Mouse (Mus musculus): ENCODE results near the gene Pepd. TPM values are rescaled to one million over a fixed set of nuclear protein-coding genes. Genes with fewer than 3 reads are reported as not detected.

Gene Pepd
- polyA plus RNA-seq, 1 experiment from 2014 or later, result 178 TPM

DNA sequence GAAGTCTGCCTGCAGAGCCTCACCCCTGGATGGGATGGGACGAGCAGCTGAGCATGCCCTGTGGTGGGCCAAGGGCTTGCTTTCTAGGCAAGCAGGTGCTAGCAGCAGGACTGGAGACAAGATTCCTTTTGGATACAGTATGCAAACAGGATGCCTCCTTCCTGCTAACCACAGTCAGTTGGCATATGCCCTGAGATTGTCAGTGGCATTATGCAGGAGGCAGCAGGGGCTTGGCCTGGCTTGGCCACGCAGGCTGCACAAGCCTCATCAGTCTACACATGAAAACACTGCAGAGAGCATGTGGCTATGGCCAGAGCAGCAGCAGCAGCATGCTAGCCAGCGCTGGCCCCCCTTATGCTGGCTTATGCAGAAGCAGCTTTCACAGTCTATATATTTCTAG, 76.3 kb downstream of the Pepd start:
- no peaks in the 10 kb centered on the region for H3K27me3 ChIP-seq (replicated peaks; ENCODE audit: control insufficient read depth, insufficient read depth, low read length)
- H3K36me3 ChIP-seq (ENCODE audit: control insufficient read depth, insufficient read depth), result peaks cover 4% of the 10 kb centered on the region; the same call in 1 of the 2 replicates
- no peak for ATAC-seq
- no peak overlapping the region for H3K4me3 ChIP-seq (ENCODE audit: low read depth, low read length)
- TF ChIP-seq CTCF (IDR thresholded peaks at IDR 0.05; ENCODE audit: low read depth), result no peak
- 79% methylated on average over 3 of the region's 3 CpGs for WGBS
- no peaks in the 10 kb centered on the region for H3K9me3 ChIP-seq (ENCODE audit: control insufficient read depth)
- H3K4me2 ChIP-seq (replicated peaks; ENCODE audit: low read depth), result no peak overlapping the region
- no peak overlapping the region for H3K9ac ChIP-seq (ENCODE audit: low read depth, low read length)
- H3K27ac ChIP-seq (ENCODE audit: low read depth, low read length), result no peak overlapping the region
- H3K4me1 ChIP-seq (replicated peaks; ENCODE audit: control insufficient read depth, insufficient read depth, low read length), result peaks cover 4% of the 10 kb centered on the region; the same call in 1 of the 2 replicates

DNA sequence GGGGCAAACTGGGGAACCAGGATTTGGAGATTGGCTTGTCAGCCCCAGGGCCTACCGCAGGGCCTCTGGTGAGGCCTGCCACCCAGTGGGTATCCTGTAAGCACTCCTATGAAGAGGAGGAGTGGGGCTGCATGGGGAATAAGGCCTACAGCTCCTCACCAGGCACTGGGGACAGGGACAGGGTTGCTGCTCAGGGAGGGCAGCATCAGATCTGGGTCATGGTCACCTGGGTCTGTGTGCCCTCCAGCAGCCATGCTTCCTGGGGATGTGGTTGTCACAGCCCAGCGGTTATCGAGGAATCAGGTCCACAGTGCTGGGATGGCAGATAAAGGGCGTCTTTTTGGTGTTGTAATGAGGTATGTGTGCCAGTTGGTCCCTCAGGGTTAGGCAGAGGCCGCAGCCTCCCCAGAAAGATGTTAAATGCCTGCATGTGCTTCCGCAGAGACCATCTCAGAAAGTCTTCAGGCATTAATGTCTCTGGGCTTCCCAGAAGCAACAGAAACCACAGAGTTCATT, 79.6 kb downstream of the Pepd start:
- Histone ChIP-seq H3K27ac (ENCODE audit: low read depth, low read length) (no peak overlapping the region), H3K4me2 (replicated peaks; ENCODE audit: low read depth) (no peak overlapping the region), H3K27me3 (replicated peaks; ENCODE audit: control insufficient read depth, insufficient read depth, low read length) (no peaks in the 10 kb centered on the region), H3K9ac (ENCODE audit: low read depth, low read length) (no peak overlapping the region), H3K4me1 (replicated peaks; ENCODE audit: control insufficient read depth, insufficient read depth, low read length) (no peaks in the 10 kb centered on the region), H3K4me3 (ENCODE audit: low read depth, low read length) (no peak overlapping the region), H3K9me3 (ENCODE audit: control insufficient read depth) (no peaks in the 10 kb centered on the region), H3K36me3 (ENCODE audit: control insufficient read depth, insufficient read depth) (peaks cover 4% of the 10 kb centered on the region; the same call in 1 of the 2 replicates)
- 90% methylated on average over 6 of the region's 6 CpGs for WGBS
- no peak for ATAC-seq
- no peak for TF ChIP-seq CTCF (IDR thresholded peaks at IDR 0.05; ENCODE audit: low read depth)

DNA sequence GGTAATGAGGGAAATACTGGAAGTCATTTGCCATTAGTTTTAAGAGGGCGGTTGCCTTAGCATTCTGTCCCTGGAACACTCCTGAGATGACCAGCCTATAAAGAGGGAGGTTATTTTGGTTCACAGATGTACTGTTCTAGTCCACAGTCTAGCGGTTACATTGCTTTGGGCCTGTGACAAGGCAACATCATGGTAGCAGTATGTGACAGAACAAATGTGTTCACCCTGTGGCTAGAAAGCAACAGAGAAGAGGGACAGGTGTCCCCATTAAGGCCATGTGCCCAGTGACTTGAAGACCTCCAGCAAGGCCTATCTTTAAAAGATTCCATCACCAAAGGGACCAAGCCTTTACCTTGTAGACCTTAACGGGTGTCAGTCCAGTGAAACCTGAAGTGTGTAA, 80.6 kb downstream of the Pepd start:
- H3K27ac ChIP-seq (ENCODE audit: low read depth, low read length), result no peak overlapping the region
- TF ChIP-seq CTCF (IDR thresholded peaks at IDR 0.05; ENCODE audit: low read depth), result no peak
- H3K4me3 ChIP-seq (ENCODE audit: low read depth, low read length), result no peak overlapping the region
- no peak for ATAC-seq
- no peak overlapping the region for H3K9ac ChIP-seq (ENCODE audit: low read depth, low read length)
- no peak overlapping the region for H3K4me2 ChIP-seq (replicated peaks; ENCODE audit: low read depth)
- H3K9me3 ChIP-seq (ENCODE audit: control insufficient read depth), result no peaks in the 10 kb centered on the region
- no peaks in the 10 kb centered on the region for H3K27me3 ChIP-seq (replicated peaks; ENCODE audit: control insufficient read depth, insufficient read depth, low read length)
- H3K36me3 ChIP-seq (ENCODE audit: control insufficient read depth, insufficient read depth), result peaks cover 4% of the 10 kb centered on the region; the same call in 1 of the 2 replicates
- WGBS, result 87% methylated on average over 3 of the region's 3 CpGs
- no peaks in the 10 kb centered on the region for H3K4me1 ChIP-seq (replicated peaks; ENCODE audit: control insufficient read depth, insufficient read depth, low read length)

DNA sequence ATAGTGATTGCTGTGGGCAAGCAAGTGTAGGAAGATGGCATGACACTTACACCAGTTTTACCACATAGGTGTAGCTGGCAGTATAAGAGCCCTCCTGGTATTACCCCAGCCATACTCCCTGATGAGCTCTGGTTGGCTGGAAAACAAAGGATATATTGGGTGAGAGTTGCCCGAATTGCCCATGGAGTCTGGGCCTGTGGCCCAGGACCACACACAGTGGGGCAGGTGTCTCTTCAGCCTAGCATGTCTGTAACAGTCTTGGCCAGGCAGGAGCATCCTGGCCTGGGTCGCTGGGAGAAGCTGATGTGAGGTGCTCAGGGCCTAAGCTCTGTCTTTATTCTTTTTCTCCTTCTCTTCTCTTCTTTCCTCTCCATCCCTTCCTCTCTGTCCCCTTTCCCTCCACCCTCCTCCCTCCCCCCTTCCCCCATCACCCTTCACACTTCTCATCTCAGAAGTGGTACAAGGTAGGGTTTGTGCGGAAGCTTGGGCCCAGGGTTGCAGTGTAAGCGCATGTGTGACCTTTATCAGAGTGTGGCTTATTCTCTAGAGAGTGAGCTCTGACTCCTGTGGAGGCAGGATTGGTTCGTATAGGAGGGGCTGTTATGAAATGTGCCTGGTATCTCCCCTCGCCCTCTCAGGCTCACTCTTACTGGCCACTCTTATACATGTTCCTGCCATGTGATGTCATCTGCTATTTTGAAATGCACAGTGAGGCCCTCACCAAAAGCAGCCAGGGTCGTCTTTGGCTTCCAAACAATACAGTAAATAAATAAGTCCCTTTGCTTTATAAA, 83.9 kb downstream of the Pepd start:
- no peak for TF ChIP-seq CTCF (IDR thresholded peaks at IDR 0.05; ENCODE audit: low read depth)
- no peaks in the 10 kb centered on the region for H3K27me3 ChIP-seq (replicated peaks; ENCODE audit: control insufficient read depth, insufficient read depth, low read length)
- no peaks in the 10 kb centered on the region for H3K9me3 ChIP-seq (ENCODE audit: control insufficient read depth)
- no peak for ATAC-seq
- peaks cover 4% of the 10 kb centered on the region; the same call in 1 of the 2 replicates for H3K36me3 ChIP-seq (ENCODE audit: control insufficient read depth, insufficient read depth)
- H3K27ac ChIP-seq (ENCODE audit: low read depth, low read length), result no peak overlapping the region
- H3K4me1 ChIP-seq (replicated peaks; ENCODE audit: control insufficient read depth, insufficient read depth, low read length), result no peaks in the 10 kb centered on the region
- 80% methylated on average over 7 of the region's 7 CpGs for WGBS
- no peak overlapping the region for H3K4me3 ChIP-seq (ENCODE audit: low read depth, low read length)
- no peak overlapping the region for H3K4me2 ChIP-seq (replicated peaks; ENCODE audit: low read depth)
- no peak overlapping the region for H3K9ac ChIP-seq (ENCODE audit: low read depth, low read length)

DNA sequence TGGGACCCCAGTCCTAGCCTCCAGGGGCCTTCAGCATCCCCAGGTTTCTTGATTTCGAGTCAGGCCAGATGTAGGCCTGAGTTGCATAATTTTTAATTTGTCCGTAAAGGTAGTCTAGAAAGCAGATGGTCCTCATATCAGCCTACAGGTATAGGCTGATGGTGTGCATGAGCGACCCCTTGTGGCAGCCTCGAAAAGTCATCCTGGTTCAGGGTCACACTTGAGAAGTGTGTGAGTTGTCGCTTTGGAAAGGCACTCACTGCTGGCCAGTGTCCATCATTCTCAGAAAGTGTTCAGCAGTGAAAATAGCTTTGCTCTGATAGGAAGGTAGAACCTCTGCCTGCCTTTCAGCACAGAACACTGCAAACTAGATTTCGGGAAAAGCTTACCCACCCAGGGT, 88.7 kb downstream of the Pepd start:
- H3K4me2 ChIP-seq (replicated peaks; ENCODE audit: low read depth), result no peak overlapping the region
- H3K27me3 ChIP-seq (replicated peaks; ENCODE audit: control insufficient read depth, insufficient read depth, low read length), result no peaks in the 10 kb centered on the region
- no peak overlapping the region for H3K9ac ChIP-seq (ENCODE audit: low read depth, low read length)
- no peaks in the 10 kb centered on the region; the same call in 1 of the 2 replicates for H3K36me3 ChIP-seq (ENCODE audit: control insufficient read depth, insufficient read depth)
- H3K4me1 ChIP-seq (replicated peaks; ENCODE audit: control insufficient read depth, insufficient read depth, low read length), result no peaks in the 10 kb centered on the region
- no peaks in the 10 kb centered on the region for H3K9me3 ChIP-seq (ENCODE audit: control insufficient read depth)
- H3K4me3 ChIP-seq (ENCODE audit: low read depth, low read length), result no peak overlapping the region
- WGBS, result 46% methylated on average over 6 of the region's 6 CpGs
- ATAC-seq, result no peak
- no peak overlapping the region for H3K27ac ChIP-seq (ENCODE audit: low read depth, low read length)
- peak; percentile 88 for TF ChIP-seq CTCF (IDR thresholded peaks at IDR 0.05; ENCODE audit: low read depth)

DNA sequence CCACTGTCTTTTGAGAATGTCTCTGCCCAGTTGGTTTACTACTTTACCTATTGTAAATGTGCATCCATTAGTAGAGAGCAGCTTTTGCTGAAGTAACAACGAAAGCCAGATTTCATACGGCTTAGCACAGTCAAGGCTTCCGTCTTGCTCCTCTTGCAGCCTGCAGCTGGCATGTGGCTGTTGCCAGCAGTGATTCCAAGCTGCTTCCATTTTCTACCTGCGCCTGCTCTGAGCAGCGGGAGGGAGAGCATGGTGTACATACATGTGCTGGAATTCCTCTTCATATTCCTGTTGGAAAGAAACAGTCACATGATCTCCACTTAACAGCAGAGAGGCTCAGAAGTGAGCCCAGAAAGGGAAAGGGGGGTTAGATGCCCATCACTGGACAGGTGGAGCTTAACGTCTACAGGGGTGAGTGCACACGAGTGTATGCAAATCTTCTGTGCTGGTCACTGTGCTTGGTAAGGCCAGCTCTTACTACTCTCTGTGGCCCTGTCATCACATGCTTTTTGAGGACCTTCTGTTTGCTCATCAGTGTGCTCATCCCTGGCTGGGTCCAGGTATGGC, 91.1 kb downstream of the Pepd start:
- no peaks in the 10 kb centered on the region for H3K9me3 ChIP-seq (ENCODE audit: control insufficient read depth)
- H3K4me3 ChIP-seq (ENCODE audit: low read depth, low read length), result no peak overlapping the region
- H3K4me2 ChIP-seq (replicated peaks; ENCODE audit: low read depth), result no peak overlapping the region
- H3K4me1 ChIP-seq (replicated peaks; ENCODE audit: control insufficient read depth, insufficient read depth, low read length), result no peaks in the 10 kb centered on the region
- H3K27me3 ChIP-seq (replicated peaks; ENCODE audit: control insufficient read depth, insufficient read depth, low read length), result no peaks in the 10 kb centered on the region
- H3K36me3 ChIP-seq (ENCODE audit: control insufficient read depth, insufficient read depth), result no peaks in the 10 kb centered on the region
- H3K9ac ChIP-seq (ENCODE audit: low read depth, low read length), result no peak overlapping the region
- 83% methylated on average over 7 of the region's 7 CpGs for WGBS
- TF ChIP-seq CTCF (IDR thresholded peaks at IDR 0.05; ENCODE audit: low read depth), result no peak
- H3K27ac ChIP-seq (ENCODE audit: low read depth, low read length), result no peak overlapping the region
- no peak for ATAC-seq
